Mouse (Mus musculus) MN1 (cell line): ENCODE data around the gene Gusb.

Experiments
- DNase-seq: peaks from one replicate; pipeline ENCODE4 v3.0.0-alpha.2; 2016; ENCODE audit warnings: low spot score

The Gusb gene

GRCm38 (mm10) chr5:129974354-129974753 lies 28.5 kb downstream of the Gusb start:
- DNase-seq: no peak

GRCm38 (mm10) chr5:129971491-129971890 lies 31.4 kb downstream of the Gusb start:
- no peak for DNase-seq

DNA sequence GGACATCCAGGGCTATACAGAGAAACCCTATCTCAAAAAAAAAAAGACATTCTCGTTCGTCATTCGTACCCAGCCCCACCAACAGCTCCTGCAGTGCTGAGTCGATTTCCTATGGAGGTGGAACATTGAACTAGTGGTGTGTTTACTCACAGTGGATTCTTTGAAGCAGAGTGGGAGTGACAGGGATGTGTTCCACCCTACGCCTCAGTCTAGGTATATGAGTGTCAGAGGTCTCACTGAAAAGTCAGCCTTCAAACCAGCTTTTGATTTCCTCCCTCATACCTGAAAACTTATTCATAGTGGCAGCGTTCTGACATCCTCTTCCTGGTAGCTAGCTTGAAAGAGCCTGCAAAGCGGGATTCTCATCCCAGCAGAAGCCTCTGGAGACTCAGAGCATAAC lies 34.4 kb downstream of the Gusb start:
- DNase-seq: no peak

DNA sequence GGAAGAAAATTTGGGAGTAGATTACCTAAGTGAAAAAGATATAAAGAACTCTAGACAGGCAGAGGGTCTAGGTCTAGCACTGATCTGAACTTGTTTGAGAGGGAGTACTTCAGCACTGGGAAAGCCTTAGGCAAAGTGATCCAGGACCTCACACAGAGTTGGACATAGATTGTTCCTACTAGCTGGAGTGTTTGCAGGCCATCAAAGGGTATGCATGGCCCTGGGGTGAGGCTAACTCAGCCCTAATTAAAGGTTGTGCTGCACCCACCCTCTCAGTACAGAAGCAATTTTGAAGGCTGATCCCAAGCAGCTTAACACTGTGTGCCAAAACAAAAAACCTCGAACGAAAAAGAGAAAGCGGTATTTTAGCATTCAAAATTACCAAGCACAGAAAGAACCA lies 36.4 kb downstream of the Gusb start:
- DNase-seq: no peak

DNA sequence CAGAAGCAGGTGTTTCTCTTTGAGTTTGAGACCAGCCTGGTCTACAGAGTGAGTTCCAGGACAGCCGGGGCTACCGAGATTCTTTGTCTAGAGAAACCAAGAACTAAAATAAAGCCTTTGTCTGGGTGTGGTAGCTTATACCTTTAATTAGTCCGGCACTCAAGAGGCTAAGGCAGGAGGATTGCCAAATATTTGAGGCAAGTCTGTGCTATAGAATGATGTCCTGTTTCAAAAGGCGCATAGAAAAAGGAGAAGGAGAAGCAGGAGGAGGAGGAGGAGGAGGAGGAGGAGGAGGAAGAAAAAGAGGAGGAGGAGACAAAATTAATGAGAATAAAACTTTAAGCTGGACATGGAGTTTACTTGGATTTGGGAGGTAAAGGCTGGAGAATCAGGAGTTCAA lies 39.6 kb downstream of the Gusb start:
- no peak for DNase-seq

DNA sequence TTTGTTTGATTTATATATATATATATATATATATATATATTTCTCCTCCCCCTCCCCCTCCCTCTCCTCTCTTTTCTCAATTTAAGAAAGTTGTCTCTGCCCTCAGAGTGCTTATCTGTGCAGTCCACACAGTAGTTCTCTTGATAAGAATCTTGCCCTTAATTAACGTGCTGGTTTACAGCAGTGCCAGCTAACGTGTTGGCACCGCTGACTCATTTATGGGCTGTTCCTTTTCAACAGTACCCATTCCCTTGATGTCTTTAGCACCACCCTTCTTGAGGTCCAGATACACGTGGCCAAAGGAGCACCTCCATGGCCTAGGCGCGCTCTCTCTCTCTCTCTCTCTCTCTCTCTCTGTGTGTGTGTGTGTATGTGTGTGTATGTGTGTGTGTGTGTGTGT lies 47.1 kb downstream of the Gusb start:
- peak; percentile 35 for DNase-seq

- no peak for DNase-seq
Measured at GRCm38 (mm10) chr5:129954473-129955254, 48.2 kb downstream of the Gusb start.

DNA sequence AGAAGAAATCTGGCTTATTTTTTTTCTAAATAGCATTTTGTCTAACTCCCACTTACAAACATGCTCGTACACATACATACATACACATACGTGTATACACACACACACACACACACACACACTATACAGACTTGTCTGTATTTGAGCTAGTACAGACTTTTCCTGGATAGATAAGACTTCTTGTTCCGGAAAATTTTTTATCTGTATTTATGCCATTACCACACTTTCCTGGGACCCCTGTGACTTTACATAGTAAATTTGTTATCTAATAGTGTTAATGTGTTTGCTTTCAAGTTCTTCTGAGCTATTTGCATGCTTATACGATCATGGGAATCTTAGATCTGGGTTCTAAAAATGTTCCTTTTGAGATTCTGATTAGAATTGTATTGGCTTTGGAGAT lies 50.7 kb downstream of the Gusb start:
- DNase-seq: no peak

DNA sequence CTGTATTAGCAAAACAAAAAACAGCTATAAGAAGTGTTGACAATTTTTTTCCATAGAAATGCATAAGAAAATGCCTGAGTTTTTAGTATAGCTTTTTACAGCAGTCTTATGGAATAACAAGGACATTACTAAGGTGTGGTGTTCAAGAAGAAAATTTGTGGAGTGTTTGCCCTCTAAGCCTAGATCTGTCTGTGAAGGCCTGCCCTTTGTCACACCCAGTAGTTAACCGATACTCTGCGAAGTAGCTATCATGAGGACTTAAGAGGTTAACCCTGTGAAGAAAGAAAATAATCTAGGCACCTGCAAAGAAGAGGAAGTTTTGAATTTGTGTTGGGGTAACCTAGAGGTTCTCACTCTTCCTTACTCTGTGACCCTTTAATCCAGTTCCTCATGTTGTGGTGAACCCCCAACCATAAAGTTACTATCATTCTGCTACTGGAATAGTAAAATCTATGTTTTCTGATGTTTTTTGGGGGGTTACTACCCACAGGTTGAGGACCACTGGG lies 55.3 kb downstream of the Gusb start:
- no peak for DNase-seq

- no peak for DNase-seq
Measured at GRCm38 (mm10) chr5:129943402-129943801, 59.4 kb downstream of the Gusb start.

DNA sequence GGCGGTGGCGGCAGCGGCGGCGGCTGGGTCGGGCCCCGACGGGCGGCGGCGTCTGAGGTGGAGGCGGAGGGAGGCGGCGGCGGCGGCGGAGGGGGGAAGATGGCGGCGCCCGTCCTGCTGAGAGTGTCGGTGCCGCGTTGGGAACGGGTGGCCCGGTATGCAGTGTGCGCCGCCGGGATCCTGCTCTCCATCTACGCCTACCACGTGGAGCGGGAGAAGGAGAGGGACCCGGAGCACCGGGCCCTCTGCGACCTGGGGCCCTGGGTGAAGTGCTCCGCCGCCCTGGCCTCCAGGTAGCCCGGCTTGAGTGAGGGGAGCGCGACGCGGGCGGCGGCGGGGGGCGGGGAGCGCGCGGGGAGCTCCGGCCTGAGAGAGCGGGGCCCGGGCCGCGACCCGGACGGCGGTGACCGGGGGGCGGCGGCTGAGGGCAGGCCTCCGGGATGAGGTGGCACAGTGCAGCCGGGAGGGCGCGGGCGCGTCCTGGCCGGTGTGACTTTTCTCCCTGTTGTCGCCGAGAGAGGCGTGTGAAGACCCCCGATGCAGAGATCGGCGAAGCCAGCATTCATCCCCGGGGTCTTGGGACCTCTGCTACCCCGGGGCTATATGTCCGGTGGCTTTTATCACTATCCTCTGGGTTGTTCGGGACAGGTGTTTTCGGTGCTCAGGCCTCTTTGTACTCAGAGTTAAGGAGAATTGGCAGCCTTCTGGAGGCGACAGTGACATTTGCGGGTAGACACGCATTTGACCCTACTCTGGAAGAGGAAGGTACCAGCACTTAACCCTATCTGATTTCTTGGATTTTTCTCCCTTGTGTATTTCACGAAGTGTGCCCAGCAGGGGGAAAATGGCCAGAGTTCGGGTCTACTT lies 60.5 kb downstream of the Gusb start:
- DNase-seq: peak; percentile 61

- DNase-seq: peak; percentile 100
Measured at GRCm38 (mm10) chr5:129941495-129942045, 61.3 kb downstream of the Gusb start, which contains the start of gene Vkorc1l1. TSS of gene Vkorc1l1 (plus strand) at chr5:129941970.

DNA sequence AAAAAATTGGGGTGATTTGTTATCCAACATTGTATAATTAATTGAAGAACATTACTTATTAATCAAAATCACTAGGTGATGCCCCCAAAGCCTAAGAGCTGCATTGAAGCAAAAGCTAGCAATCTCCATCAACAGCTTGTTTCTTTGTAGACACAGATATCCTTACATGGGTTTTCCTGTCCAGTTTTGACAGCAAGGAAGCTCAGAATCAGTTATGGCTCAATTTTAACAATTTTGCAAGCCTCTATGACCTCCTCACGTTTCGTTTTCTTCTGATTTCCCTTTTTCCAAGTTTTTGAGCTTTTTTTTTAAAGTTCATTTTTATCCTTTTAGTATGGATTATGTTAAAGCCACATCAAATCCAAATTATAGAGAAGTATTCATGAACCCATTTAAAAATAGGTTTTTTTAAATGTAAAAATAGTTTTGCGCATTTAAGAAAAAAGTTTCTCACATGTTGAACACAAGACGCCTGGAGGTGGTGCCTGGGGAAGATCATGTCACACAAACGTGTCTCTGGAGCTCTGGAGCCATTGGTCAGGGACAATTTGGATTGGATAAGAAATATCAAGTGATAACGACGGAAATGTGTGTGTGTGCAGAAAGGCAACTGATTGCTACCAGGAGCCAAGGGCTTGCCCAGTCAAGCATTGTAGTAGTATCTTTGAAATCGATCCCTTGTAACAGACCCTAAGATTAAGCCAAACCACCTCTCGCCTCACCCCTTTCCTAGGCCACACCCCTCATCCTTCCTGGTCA lies 61.9 kb downstream of the Gusb start:
- peak; percentile 36 for DNase-seq

GRCm38 (mm10) chr5:129940281-129940680 lies 62.6 kb downstream of the Gusb start:
- DNase-seq: no peak
